Mouse (Mus musculus) C2C12 (cell line): ENCODE measurements around the gene Kcnn3. TPM values are rescaled to one million over a fixed set of nuclear protein-coding genes. Genes with fewer than 3 reads are reported as not detected.

Experiments
- H3K27me3 ChIP-seq: one replicate; pipeline ENCODE4 v1.6.1; 2011; ENCODE audit not compliant: control insufficient read depth, insufficient read depth, insufficient read length
- H3K36me3 ChIP-seq: one replicate; pipeline ENCODE4 v1.6.1; 2011; ENCODE audit not compliant: control insufficient read depth, insufficient read depth
- H3K4me3 ChIP-seq: one replicate; pipeline ENCODE4 v1.5.1; 2011; ENCODE audit warnings: mild to moderate bottlenecking, control low read depth; ENCODE audit not compliant: poor library complexity, insufficient read depth, severe bottlenecking
- H3K79me2 ChIP-seq: one replicate; pipeline ENCODE4 v1.6.1; 2011; ENCODE audit not compliant: control insufficient read depth, insufficient read depth
- H3K79me3 ChIP-seq: one replicate; pipeline ENCODE4 v1.6.1; 2011; ENCODE audit warnings: low read depth, control low read depth
- H3ac ChIP-seq: one replicate; pipeline ENCODE3; 2011; ENCODE audit warnings: low read depth; ENCODE audit not compliant: control insufficient read depth, insufficient read length
- CEBPB ChIP-seq: IDR thresholded peaks from one replicate; pipeline ENCODE4 v1.6.1; 2011; ENCODE audit warnings: low read depth, mild to moderate bottlenecking, control low read depth, moderate library complexity
- CTCF ChIP-seq: IDR thresholded peaks from one replicate; pipeline ENCODE4 v1.5.1; 2011; ENCODE audit not compliant: control insufficient read depth, insufficient read depth, insufficient read length
- FOSL1 ChIP-seq: IDR thresholded peaks from one replicate; pipeline ENCODE4 v1.8.0; 2011; ENCODE audit warnings: mild to moderate bottlenecking, low read length; ENCODE audit not compliant: poor library complexity, insufficient read depth, severe bottlenecking
- MAX ChIP-seq: IDR thresholded peaks from one replicate; pipeline ENCODE4 v1.6.1; 2011; ENCODE audit warnings: mild to moderate bottlenecking, control low read depth
- MYOD1 ChIP-seq: IDR thresholded peaks from one replicate; pipeline ENCODE4 v1.6.1; 2011; ENCODE audit warnings: low read depth; ENCODE audit not compliant: control insufficient read depth, insufficient read length
- MYOG ChIP-seq: IDR thresholded peaks from one replicate; pipeline ENCODE4 v1.6.1; 2011; ENCODE audit not compliant: control insufficient read depth, insufficient read length; ENCODE audit errors: extremely low read depth
- USF1 ChIP-seq: IDR thresholded peaks from one replicate; pipeline ENCODE4 v1.6.1; 2011; ENCODE audit warnings: low read depth, mild to moderate bottlenecking, control low read depth, moderate library complexity
- polyA plus RNA-seq: library from polyadenylated mRNA; unstranded; fragments of >200 nt; fragmentation: generic; extraction: Trizol; gene quantifications from one replicate; pipeline ENCODE4 v1.2.1, GENCODE M21; 2012; ENCODE audit warnings: missing spikeins

Gene Kcnn3
- polyA plus RNA-seq, 1 experiment, result 0.01 TPM

- no peak overlapping the region for H3ac ChIP-seq
- peaks cover 16% of the 10 kb centered on the region for H3K79me3 ChIP-seq
- H3K27me3 ChIP-seq, result no peaks in the 10 kb centered on the region
- peaks cover 82% of the 10 kb centered on the region for H3K79me2 ChIP-seq
- H3K4me3 ChIP-seq, result no peak overlapping the region
- TF ChIP-seq FOSL1 (no peak), MYOD1 (no peak), MYOG (no peak), USF1 (no peak), MAX (no peak), CEBPB (no peak), CTCF (no peak)
- H3K36me3 ChIP-seq, result no peaks in the 10 kb centered on the region
Observed at GRCm38 (mm10) chr3:89723400-89724084, 203.6 kb downstream of the Kcnn3 start.

Other genes starting within 250 kb of the Kcnn3 start
- gene Slc50a1, start 249.6 kb upstream of the Kcnn3 start, polyA plus RNA-seq, result 48.7 TPM
- 13.9 TPM for gene Efna1, start 239.0 kb upstream of the Kcnn3 start, polyA plus RNA-seq
- gene Efna3, start 197.2 kb upstream of the Kcnn3 start, polyA plus RNA-seq, result 2.9 TPM
- 13.3 TPM for gene Efna4, start 182.1 kb upstream of the Kcnn3 start, polyA plus RNA-seq
- 60.2 TPM for gene Adam15, start 170.2 kb upstream of the Kcnn3 start, polyA plus RNA-seq
- 0.01 TPM for gene Dcst2, start 158.2 kb upstream of the Kcnn3 start, polyA plus RNA-seq
- gene Dcst1, start 154.9 kb upstream of the Kcnn3 start, polyA plus RNA-seq, result 0.20 TPM
- gene Zbtb7b, start 125.4 kb upstream of the Kcnn3 start, polyA plus RNA-seq, result 29.5 TPM
- not detected for gene Lenep, start 117.4 kb upstream of the Kcnn3 start, polyA plus RNA-seq
- 11.0 TPM for gene Flad1, start 108.3 kb upstream of the Kcnn3 start, polyA plus RNA-seq
- 446 TPM for gene Cks1b, start 101.8 kb upstream of the Kcnn3 start, polyA plus RNA-seq
- 86.3 TPM for gene Shc1, start 101.7 kb upstream of the Kcnn3 start, polyA plus RNA-seq
- gene Pygo2, start 90.0 kb upstream of the Kcnn3 start, polyA plus RNA-seq, result 53.1 TPM
- gene Pbxip1, start 83.5 kb upstream of the Kcnn3 start, polyA plus RNA-seq, result 34.6 TPM
- 36.6 TPM for gene Pmvk, start 65.6 kb upstream of the Kcnn3 start, polyA plus RNA-seq
- gene Adar, start 194.9 kb downstream of the Kcnn3 start, polyA plus RNA-seq, result 10.1 TPM
- 0.21 TPM for gene Chrnb2, start 244.5 kb downstream of the Kcnn3 start, polyA plus RNA-seq